Mouse (Mus musculus) CD8-positive naive resting alpha-beta T cell, adult 2 months (primary cell): ENCODE results near the gene Klhl24.

Experiments used
- DNase-seq, 2 experiments: peaks; one replicate each; pipeline ENCODE4 v3.0.0; 2022; ENCODE audit warnings: low read depth in 2 of 2, low spot score in 2 of 2

Klhl24 gene

DNA sequence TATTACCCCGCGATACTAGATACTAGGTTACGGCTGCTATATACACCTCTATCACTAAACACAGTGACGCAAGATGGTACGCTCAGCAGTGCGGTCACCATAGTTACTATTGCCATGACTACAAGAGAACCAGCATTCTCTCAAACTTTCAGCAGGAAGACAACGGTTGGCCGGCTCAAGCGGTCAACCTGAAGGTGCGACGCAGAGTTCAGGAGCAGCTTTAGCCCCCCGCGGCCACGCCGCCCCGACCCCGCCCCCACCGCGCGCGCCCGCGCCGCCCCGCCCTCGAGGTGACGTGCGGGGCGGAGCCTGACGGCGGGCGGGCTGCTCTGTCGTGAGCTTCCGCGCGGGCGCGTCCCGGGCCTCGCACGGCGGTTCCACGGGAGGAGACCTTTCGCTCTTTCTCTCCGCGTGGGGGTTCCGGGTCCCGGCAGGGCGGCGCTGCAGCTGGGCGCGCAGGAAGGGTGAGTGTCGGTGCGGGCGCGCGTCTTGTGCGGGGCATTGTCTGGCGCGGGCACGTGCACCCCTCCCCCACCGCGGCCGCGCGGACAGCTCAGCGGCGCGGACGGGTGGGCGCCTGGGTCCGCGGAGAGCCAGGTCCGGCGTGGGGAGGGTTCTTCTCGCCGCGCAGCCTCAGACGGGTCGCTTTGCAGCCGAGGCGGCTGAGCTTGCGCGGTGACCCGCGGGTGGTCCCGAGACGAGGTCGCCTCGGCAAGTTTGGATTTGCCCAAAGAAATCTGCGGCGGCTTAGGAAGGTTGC lies 43.6 kb downstream of the Klhl24 start, which contains the start of gene Yeats2:
Yeats2 (plus strand) TSS at position 292 of the 760 bp plus-strand sequence.
- peak; percentile 74 to 83 for DNase-seq

DNA sequence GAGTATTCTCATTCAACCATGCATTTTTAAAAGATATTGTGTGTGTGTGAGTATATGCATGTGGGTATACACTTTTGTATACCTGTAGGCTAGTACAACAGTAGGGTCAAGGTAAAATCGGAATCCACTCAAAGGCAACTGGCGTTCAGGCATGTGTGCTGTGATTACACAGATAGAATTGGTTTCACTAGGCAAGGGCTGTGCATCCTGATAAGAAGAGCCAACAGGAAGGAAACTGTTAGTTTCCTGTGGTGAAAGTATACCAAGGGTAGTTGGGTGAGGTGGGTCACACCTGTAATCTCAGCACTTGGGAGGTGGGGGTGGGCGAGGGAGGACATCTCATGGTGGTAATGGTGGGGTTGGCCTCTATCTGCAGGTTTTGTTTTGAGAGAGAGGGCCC lies 47.2 kb downstream of the Klhl24 start:
- DNase-seq = no peak

DNA sequence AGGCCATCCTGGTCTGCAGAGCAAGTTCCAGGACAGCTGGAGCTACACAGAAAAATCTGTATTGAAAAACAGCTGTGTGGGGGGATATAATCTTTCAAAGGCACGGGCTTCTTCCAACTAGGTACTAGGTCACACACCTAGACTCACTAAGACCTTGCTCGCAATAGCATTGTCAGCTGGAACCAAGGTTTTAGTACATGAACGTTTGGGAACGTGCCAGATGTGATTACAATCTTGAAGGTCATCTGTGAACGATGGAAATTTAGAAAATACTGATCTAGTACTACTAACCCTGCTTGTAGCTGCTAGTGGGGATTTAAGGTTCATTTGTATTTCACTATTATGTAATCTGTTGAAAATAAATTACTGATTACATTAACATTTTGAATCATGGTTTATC lies 54.6 kb downstream of the Klhl24 start:
- DNase-seq = no peak

- DNase-seq = no peak
Measured at GRCm38 (mm10) chr16:20153742-20154141, 56.4 kb downstream of the Klhl24 start.

GRCm38 (mm10) chr16:20160130-20160529 lies 62.8 kb downstream of the Klhl24 start:
- no peak for DNase-seq

GRCm38 (mm10) chr16:20169071-20169470 lies 71.7 kb downstream of the Klhl24 start:
- DNase-seq = no peak

- DNase-seq = no peak
Measured at GRCm38 (mm10) chr16:20169471-20170106, 72.2 kb downstream of the Klhl24 start.
